Mouse (Mus musculus) neural tube, embryonic 14.5 days (tissue): ENCODE measurements around the gene Scd4. TPM values are rescaled to one million over a fixed set of nuclear protein-coding genes. Genes with fewer than 3 reads are reported as not detected.

Source experiments
- ATAC-seq: fragments of 200-750 bp; cut with Nextera tagmentation; 2 replicates; pipeline ENCODE4 v1.8.0; 2017; ENCODE audit warnings: low read depth, mild to moderate bottlenecking, moderate TSS enrichment, moderate library complexity
- H3K27ac ChIP-seq: fragments of 300-500 bp; sonication (generic); 2 replicates; pipeline ENCODE4 v1.5.1; 2014; ENCODE audit warnings: low read depth, mild to moderate bottlenecking, control low read depth, low read length, moderate library complexity, mixed read lengths
- H3K27me3 ChIP-seq: fragments of 300-500 bp; sonication (generic); 2 replicates; pipeline ENCODE4 v1.6.1; 2014; ENCODE audit warnings: low read length; ENCODE audit not compliant: control insufficient read depth, insufficient read depth
- H3K36me3 ChIP-seq: fragments of 300-500 bp; sonication (generic); 2 replicates; pipeline ENCODE4 v1.6.1; 2014; ENCODE audit warnings: low read length, mixed read lengths; ENCODE audit not compliant: control insufficient read depth, insufficient read depth
- H3K4me1 ChIP-seq: fragments of 300-500 bp; sonication (generic); 2 replicates; pipeline ENCODE4 v1.6.1; 2014; ENCODE audit warnings: low read length; ENCODE audit not compliant: control insufficient read depth, insufficient read depth
- H3K4me2 ChIP-seq: fragments of 300-500 bp; sonication (generic); 2 replicates; pipeline ENCODE4 v1.6.1; 2014; ENCODE audit warnings: mild to moderate bottlenecking, low read depth, low read length, control low read depth
- H3K4me3 ChIP-seq: fragments of 300-500 bp; sonication (generic); 2 replicates; pipeline ENCODE4 v1.5.1; 2014; ENCODE audit warnings: low read depth, low read length, control low read depth, mixed read lengths
- H3K9ac ChIP-seq: fragments of 300-500 bp; sonication (generic); replicated peaks from 2 replicates; pipeline ENCODE4 v1.6.1; 2014; ENCODE audit warnings: low read depth, mild to moderate bottlenecking, control low read depth, low read length, mixed read lengths
- H3K9me3 ChIP-seq: fragments of 300-500 bp; sonication (generic); 2 replicates; pipeline ENCODE4 v1.6.1; 2016; ENCODE audit warnings: low read length; ENCODE audit not compliant: control insufficient read depth
- WGBS: fragments of 180-500 bp; shearing (Covaris S2); extraction: QIAGEN DNeasy Blood & Tissue Kit; methylation state at CpG from one replicate; pipeline ENCODE4 v1.1.7; 2014; 5-methylcytosine and 5-hydroxymethylcytosine counted together
- polyA plus RNA-seq: library from polyadenylated mRNA; unstranded; fragments of >200 nt; fragmentation: Nextera tagmentation; extraction: Ambion mirVana; gene quantifications from 2 replicates; pipeline ENCODE4 v1.2.1, GENCODE M21; 2014

The Scd4 gene
- polyA plus RNA-seq, 1 experiment from 2014 or later: 0.13 TPM

DNA sequence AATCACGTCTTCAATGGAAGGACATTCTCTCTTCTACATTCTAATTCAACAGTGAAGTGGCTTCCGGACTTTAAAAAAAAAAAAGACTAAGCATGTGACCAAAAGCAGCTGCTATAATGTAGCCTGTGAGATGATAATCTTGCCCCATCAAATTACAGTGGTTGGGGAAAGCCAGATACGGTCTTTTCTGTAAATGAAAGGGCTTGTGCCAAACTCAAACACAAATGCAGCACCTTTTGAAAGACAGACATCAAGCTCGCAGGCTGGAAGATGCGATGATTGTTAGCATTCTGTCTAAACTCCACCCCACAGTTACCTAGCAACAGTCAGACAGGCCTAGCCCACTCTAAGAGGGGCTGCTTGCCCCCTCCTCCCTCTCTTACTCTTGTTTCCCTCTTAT is 22.1 kb upstream of the Scd4 start:
- Histone ChIP-seq H3K4me1 (0 out of 2 replicates have a peak, but pooled peaks cover 9% of the 10 kb centered on the region), H3K36me3 (peaks cover 18% of the 10 kb centered on the region), H3K27ac (no peak overlapping the region), H3K27me3 (no peaks in the 10 kb centered on the region), H3K4me2 (no peak overlapping the region), H3K9ac (no peak overlapping the region), H3K9me3 (no peaks in the 10 kb centered on the region), H3K4me3 (no peak overlapping the region)
- ATAC-seq: no peak
- WGBS: 20% methylated on average over 5 of the region's 5 CpGs

DNA sequence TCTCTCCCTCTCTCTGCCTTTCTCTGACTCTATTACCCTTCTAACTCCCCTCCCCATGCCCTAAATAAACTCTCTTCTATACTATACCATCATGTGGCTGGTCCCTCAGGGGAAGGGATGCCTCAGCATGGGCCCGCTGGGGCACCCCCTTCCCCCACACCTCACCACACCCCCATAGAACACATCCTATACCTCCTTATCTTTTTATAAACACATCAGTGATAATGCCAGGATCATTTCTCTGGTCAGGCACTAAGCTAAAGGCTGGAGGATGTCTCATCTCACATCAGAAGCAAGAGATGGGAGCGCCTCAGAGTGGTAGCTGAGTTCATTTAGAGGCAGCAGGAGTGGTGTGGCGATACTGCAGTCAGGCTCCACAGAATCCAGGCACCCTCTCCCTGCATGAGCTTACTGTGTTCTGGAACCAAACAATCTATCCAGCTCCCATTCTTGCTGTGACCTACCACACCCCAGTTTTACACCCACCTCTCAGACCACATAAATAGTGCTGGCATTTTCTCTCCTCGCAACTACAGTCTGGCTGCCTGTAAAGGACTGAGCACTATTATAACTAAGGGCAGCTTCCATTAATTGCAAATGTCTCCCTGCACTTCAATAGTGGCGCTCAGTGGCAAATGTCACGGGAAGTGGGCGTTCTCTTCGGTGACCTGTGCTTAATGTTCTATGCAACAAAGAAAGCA is 21.4 kb upstream of the Scd4 start:
- peak; percentile 42; the same call in 1 of the 2 replicates for ATAC-seq
- Histone ChIP-seq H3K4me2 (no peak overlapping the region), H3K9me3 (no peaks in the 10 kb centered on the region), H3K4me1 (0 out of 2 replicates have a peak, but pooled peaks cover 9% of the 10 kb centered on the region), H3K27me3 (no peaks in the 10 kb centered on the region), H3K27ac (no peak overlapping the region), H3K4me3 (no peak overlapping the region), H3K9ac (no peak overlapping the region), H3K36me3 (peaks cover 11% of the 10 kb centered on the region)
- 15% methylated on average over 8 of the region's 8 CpGs for WGBS

DNA sequence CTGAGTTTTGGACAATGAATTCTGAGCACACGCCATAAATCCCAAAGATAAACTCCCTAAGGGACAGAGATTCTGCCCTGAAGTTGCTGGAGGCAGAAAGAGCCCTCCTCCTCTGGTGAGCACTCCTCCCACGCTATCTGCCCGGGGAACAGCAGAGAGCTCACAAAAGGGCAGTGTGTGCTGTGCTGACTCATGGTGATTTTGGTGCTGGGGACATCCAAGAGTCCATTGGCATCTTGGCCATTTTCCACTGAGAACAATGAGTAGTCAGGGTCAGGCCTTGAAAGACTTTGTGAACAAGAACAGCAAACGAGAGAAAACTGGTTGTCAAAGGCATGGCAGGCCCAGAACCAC is 20.9 kb upstream of the Scd4 start:
- Histone ChIP-seq H3K4me2 (no peak overlapping the region), H3K27ac (no peak overlapping the region; the same call in 1 of the 2 replicates), H3K9ac (no peak overlapping the region), H3K36me3 (peaks cover 6% of the 10 kb centered on the region), H3K9me3 (no peaks in the 10 kb centered on the region), H3K4me3 (no peak overlapping the region), H3K4me1 (0 out of 2 replicates have a peak, but pooled peaks cover 9% of the 10 kb centered on the region), H3K27me3 (no peaks in the 10 kb centered on the region)
- ATAC-seq: peak; percentile 73; the same call in 1 of the 2 replicates
- 13% methylated on average over 4 of the region's 4 CpGs for WGBS

DNA sequence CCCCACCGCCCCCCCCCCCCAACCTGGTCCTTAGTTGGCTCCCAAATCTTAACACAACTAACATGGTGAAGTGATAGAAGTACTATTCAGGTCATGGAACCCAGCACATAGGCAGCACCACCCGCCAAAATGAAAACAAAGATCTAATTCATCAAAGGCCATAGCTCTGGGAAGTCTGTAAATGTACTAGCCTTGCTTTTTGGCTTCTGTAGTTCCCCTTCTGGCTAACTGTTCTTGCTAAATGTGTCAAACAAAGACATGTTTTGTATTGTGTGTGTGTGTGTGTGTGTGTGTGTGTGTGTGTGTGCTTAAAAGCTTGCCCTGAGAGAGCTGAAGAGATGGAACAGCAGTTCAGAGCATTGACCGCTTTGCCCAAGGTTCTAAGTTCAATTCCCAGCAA is 19.8 kb upstream of the Scd4 start:
- no peak overlapping the region for H3K4me2 ChIP-seq
- ATAC-seq: no peak
- no peaks in the 10 kb centered on the region for H3K9me3 ChIP-seq
- 0 out of 2 replicates have a peak, but pooled peaks cover 9% of the 10 kb centered on the region for H3K4me1 ChIP-seq
- H3K27me3 ChIP-seq: no peaks in the 10 kb centered on the region
- WGBS: 70% methylated on average over 3 of the region's 3 CpGs
- no peak overlapping the region for H3K4me3 ChIP-seq
- no peaks in the 10 kb centered on the region for H3K36me3 ChIP-seq
- no peak overlapping the region for H3K9ac ChIP-seq
- no peak overlapping the region for H3K27ac ChIP-seq

DNA sequence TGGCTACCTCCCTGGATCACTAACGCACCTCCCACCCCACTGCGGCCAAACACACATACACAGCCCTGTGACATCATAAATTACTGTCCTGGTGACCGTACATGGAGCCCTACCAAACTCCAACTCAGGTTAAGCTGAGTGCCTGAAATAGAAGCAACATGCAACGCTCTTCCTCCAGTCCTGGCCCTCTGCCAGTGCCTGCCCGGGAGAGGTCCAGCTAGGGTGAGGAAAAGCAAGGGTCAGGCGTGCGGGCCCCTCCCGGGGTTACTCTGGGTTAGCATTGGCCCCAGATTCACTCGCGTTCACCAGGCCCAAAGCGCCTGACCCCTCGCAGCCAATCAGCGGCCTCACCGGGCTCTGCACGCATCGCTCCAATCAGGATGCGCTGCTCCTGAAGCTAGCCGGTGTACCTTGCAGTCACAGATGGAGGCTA is 18.5 kb upstream of the Scd4 start:
- peak overlapping the region; percentile 80 for H3K4me2 ChIP-seq
- H3K9me3 ChIP-seq: no peaks in the 10 kb centered on the region
- peak; percentile 90 for ATAC-seq
- 0 out of 2 replicates have a peak, but pooled peaks cover 9% of the 10 kb centered on the region for H3K4me1 ChIP-seq
- peak overlapping the region; percentile 59 for H3K9ac ChIP-seq
- H3K27me3 ChIP-seq: no peaks in the 10 kb centered on the region
- peak overlapping the region; percentile 46; the same call in 1 of the 2 replicates for H3K27ac ChIP-seq
- peak overlapping the region; percentile 50 for H3K4me3 ChIP-seq
- WGBS: 1% methylated on average over 18 of the region's 18 CpGs
- H3K36me3 ChIP-seq: no peaks in the 10 kb centered on the region

DNA sequence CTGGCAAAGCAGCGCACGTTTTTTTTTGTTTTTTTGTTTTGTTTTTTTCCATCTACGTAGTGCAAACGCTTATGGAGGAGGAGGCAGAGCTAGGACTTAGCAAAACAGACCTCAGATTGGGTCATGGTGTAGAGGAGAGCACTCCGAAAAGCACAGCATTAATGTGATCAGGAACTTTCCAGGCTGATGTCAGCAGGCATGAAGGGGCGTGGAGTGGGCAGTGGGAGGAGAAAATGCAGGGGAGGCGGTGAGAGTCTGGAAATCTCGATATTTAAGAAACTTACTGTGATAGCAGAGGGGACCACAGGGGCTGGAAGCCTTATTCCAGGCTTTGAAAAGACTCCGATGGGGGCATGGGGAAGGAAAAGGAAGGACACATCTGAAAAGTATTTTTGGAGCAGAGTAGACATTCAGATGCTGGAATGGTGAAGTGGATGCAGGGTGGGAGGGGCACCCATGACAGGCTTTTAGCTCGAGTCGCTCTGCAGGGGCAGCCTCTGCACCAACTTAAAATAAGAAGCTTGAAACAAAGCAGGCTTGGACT is 17.9 kb upstream of the Scd4 start:
- 1% methylated on average over 11 of the region's 11 CpGs for WGBS
- H3K9ac ChIP-seq: peak overlapping the region; percentile 59
- H3K27me3 ChIP-seq: no peaks in the 10 kb centered on the region
- peak; percentile 61 for ATAC-seq
- H3K9me3 ChIP-seq: no peaks in the 10 kb centered on the region
- H3K4me1 ChIP-seq: 0 out of 2 replicates have a peak, but pooled peaks cover 9% of the 10 kb centered on the region
- H3K36me3 ChIP-seq: no peaks in the 10 kb centered on the region
- H3K4me3 ChIP-seq: peak overlapping the region; percentile 50
- peak overlapping the region; percentile 80 for H3K4me2 ChIP-seq
- peak overlapping the region; percentile 46; the same call in 1 of the 2 replicates for H3K27ac ChIP-seq

DNA sequence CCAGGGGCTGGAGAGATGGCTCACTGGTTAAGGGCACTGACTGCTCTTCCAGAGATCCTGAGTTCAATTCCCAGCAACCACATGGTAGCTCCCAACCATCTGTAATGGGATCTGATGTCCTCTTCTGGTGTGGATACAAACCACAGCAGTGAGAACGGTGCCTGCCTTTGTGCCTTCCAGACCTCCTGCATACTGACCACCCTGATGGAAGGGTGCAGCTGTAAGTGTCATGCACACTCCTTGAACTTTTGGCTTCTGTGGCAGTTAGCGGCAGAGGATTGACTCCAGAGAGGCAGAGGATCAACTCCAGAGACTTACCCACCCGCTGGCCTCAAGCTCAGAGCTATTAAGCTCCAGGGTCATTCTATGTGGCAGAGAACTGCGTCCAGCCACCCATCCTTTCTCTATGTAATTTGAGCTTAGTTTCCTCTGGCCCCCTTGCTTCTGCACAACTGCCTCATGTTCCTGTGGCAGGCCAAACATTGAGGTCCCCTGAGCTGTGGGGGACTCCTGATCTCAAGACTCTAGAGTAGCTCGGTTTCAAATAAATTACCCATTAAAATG is 16.1 kb upstream of the Scd4 start:
- H3K4me2 ChIP-seq: no peak overlapping the region
- no peaks in the 10 kb centered on the region for H3K9me3 ChIP-seq
- H3K36me3 ChIP-seq: no peaks in the 10 kb centered on the region
- 72% methylated on average over 5 of the region's 5 CpGs for WGBS
- ATAC-seq: no peak
- no peak overlapping the region for H3K4me3 ChIP-seq
- no peak overlapping the region for H3K27ac ChIP-seq
- no peak overlapping the region for H3K9ac ChIP-seq
- H3K27me3 ChIP-seq: no peaks in the 10 kb centered on the region
- H3K4me1 ChIP-seq: 0 out of 2 replicates have a peak, but pooled peaks cover 3% of the 10 kb centered on the region

DNA sequence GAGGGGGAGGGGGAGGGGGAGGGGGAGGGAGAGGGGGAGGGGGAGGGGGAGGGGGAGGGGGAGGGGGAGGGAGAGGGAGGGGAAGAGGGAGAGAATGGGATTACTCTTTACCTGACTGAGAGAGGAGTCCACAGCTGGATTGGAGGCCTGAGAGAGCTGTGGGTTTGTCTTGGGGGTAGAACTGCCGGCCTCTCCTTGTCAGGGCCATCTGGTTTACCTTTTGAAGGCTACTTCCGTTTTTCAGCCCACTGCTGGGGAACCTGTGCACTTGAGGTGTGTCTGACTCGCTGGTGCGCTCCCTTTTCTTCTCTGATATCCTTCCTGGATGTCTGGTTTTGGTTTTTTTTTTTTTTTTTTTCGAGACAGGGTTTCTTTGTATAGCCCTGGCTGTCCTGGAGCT is 15.5 kb upstream of the Scd4 start:
- Histone ChIP-seq H3K9me3 (no peaks in the 10 kb centered on the region), H3K4me2 (no peak overlapping the region), H3K36me3 (no peaks in the 10 kb centered on the region), H3K4me3 (no peak overlapping the region), H3K27ac (no peak overlapping the region), H3K9ac (no peak overlapping the region), H3K4me1 (0 out of 2 replicates have a peak, but pooled peaks cover 3% of the 10 kb centered on the region), H3K27me3 (no peaks in the 10 kb centered on the region)
- WGBS: 89% methylated on average over 5 of the region's 5 CpGs
- no peak for ATAC-seq

DNA sequence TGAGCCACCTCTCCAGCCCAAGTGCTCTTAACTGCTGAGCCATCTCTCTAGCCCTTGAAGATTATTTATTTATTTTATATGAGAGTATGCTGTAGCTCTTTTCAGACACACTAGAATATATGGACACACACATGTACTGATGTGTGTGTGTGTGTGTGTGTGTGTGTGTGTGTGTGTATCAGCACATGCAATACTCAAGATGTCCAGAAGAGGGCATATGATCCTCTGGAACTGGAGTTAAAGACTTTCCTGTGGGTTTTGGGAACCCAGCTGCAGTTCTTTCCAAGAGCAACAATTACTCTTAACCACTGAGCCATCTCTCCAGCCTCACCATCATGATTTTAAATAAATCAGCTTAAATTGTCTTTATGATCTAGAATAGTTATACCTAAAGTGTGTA is 14.3 kb upstream of the Scd4 start:
- no peaks in the 10 kb centered on the region for H3K27me3 ChIP-seq
- H3K4me2 ChIP-seq: no peak overlapping the region
- no peak for ATAC-seq
- H3K4me1 ChIP-seq: 0 out of 2 replicates have a peak, but pooled peaks cover 3% of the 10 kb centered on the region
- H3K9ac ChIP-seq: no peak overlapping the region
- H3K27ac ChIP-seq: no peak overlapping the region
- no peaks in the 10 kb centered on the region for H3K9me3 ChIP-seq
- H3K36me3 ChIP-seq: no peaks in the 10 kb centered on the region
- H3K4me3 ChIP-seq: no peak overlapping the region
